Mouse (Mus musculus): ENCODE results near the gene Rmdn3. TPM values are rescaled to one million over a fixed set of nuclear protein-coding genes. Genes with fewer than 3 reads are reported as not detected.
A peak's percentile ranks its signal among the peaks of the same experiment; 100 is the strongest.

The Rmdn3 gene
- polyA plus RNA-seq, 1 experiment from 2014 or later = 75.7 TPM

DNA sequence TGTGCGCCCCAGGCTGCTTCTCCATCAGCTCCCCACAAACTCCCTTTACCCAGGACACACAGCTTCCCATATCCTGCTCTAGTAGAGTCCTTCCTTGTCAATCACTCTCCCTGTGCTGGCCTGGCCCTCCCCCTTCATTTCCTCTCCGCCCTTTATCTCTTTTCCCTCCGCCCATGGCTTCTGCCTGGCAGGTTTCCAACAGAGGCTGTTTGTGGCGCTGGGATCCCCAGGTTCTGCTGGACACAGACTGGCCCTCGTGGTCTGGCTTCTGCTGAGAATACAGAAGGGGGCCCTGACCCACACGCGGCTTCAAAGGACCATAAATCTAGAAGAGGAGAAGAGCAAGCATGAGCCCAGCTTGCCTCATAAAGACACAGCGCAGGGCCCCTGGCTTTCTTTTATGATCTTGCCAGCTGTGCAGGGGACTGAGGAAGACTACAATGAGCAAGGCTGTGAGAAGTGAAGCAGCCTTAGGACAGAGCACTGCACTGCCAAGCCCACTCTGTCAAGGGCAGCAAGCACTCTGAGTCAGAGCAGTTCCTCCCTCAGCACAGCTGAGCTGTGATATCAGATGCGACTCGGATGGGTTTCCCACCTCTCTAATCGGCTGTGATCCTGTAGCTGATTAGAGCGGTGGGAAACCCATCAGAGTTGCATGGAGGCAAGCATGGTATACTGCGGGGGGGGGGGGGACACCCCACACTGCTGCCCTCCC lies 16.2 kb upstream of the Rmdn3 start:
- H3K4me3 ChIP-seq (ENCODE audit: low read depth, low read length) = no peak overlapping the region
- H3K9me3 ChIP-seq (ENCODE audit: control insufficient read depth, low read length) = no peaks in the 10 kb centered on the region
- peaks cover 3% of the 10 kb centered on the region; the same call in 1 of the 2 replicates for H3K36me3 ChIP-seq (ENCODE audit: control insufficient read depth, insufficient read depth, low read length)
- WGBS = 11% methylated on average over 13 of the region's 13 CpGs
- H3K27me3 ChIP-seq (replicated peaks; ENCODE audit: control insufficient read depth, insufficient read depth, low read length) = peaks cover 2% of the 10 kb centered on the region
- H3K27ac ChIP-seq (ENCODE audit: low read depth, low read length) = peak overlapping the region; percentile 49; the same call in 1 of the 2 replicates
- H3K4me1 ChIP-seq (replicated peaks; ENCODE audit: control insufficient read depth, insufficient read depth, low read length) = peaks cover 28% of the 10 kb centered on the region
- ATAC-seq (replicated peaks; ENCODE audit: low FRiP score) (peak; percentile 70), DNase-seq (ENCODE audit: low spot score) (peak; percentile 69)
- no peak overlapping the region for H3K9ac ChIP-seq (ENCODE audit: low read depth, low read length)
- H3K4me2 ChIP-seq = peak overlapping the region; percentile 48

DNA sequence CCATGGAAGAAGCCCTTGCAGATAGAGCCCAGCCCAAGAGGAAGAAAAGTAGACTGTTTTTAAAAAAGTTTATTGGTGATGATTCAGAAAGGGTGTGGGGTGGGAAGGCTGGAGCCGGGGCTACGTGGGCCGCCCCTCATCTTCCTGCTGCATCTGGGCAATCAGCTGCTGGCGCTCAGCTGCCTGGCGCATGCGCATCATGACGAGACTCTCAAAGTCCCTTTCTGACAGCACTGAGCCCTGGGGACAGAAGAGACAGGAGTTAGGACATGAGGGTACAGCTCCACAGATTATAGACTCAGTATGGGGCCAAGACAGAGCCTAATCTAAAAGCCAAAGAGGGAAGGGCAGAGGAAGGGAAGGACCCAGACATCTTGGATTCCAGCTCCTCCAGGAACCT lies 15.6 kb upstream of the Rmdn3 start:
- ATAC-seq (replicated peaks; ENCODE audit: low FRiP score) = no peak

DNA sequence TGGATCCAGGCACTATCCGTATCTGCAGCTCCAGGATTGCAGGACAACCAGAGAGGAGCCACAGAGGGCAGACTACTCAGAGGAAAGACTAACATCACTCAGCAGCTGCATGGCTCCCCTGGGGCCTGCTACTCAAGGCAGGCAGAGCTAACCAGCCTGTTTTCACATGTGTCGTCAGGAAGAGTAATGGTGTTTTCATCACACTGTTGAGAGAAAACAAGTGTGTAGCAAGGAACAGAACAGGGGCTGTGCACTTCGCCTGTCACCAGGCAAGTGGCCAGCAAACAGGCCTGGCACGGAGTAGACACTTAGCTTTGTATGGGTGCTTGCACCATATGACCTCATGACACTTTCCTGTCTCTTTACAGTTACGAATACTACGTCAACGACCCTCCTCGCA lies 14.7 kb upstream of the Rmdn3 start:
- Histone ChIP-seq H3K4me2 (no peak overlapping the region), H3K9me3 (ENCODE audit: control insufficient read depth, low read length) (no peaks in the 10 kb centered on the region), H3K27ac (ENCODE audit: low read depth, low read length) (no peak overlapping the region), H3K27me3 (replicated peaks; ENCODE audit: control insufficient read depth, insufficient read depth, low read length) (peaks cover 15% of the 10 kb centered on the region), H3K4me1 (replicated peaks; ENCODE audit: control insufficient read depth, insufficient read depth, low read length) (peaks cover 35% of the 10 kb centered on the region), H3K4me3 (ENCODE audit: low read depth, low read length) (no peak overlapping the region), H3K9ac (ENCODE audit: low read depth, low read length) (no peak overlapping the region), H3K36me3 (ENCODE audit: control insufficient read depth, insufficient read depth, low read length) (peaks cover 3% of the 10 kb centered on the region; the same call in 1 of the 2 replicates)
- ATAC-seq (replicated peaks; ENCODE audit: low FRiP score) (no peak), DNase-seq (ENCODE audit: low spot score) (no peak)
- WGBS = 73% methylated on average over 8 of the region's 8 CpGs

More for the DNA sequence above, 15.6 kb upstream of the Rmdn3 start:
- DNase-seq (ENCODE audit: low spot score) = no peak
- Histone ChIP-seq H3K27ac (ENCODE audit: low read depth, low read length) (peak overlapping the region; percentile 49; the same call in 1 of the 2 replicates), H3K36me3 (ENCODE audit: control insufficient read depth, insufficient read depth, low read length) (peaks cover 3% of the 10 kb centered on the region; the same call in 1 of the 2 replicates), H3K4me1 (replicated peaks; ENCODE audit: control insufficient read depth, insufficient read depth, low read length) (peaks cover 28% of the 10 kb centered on the region), H3K27me3 (replicated peaks; ENCODE audit: control insufficient read depth, insufficient read depth, low read length) (peaks cover 8% of the 10 kb centered on the region), H3K4me2 (0 out of 2 replicates have a peak overlapping the region, but pooled peaks have one; percentile 17), H3K9ac (ENCODE audit: low read depth, low read length) (no peak overlapping the region), H3K9me3 (ENCODE audit: control insufficient read depth, low read length) (no peaks in the 10 kb centered on the region), H3K4me3 (ENCODE audit: low read depth, low read length) (no peak overlapping the region)
- 77% methylated on average over 7 of the region's 7 CpGs for WGBS

DNA sequence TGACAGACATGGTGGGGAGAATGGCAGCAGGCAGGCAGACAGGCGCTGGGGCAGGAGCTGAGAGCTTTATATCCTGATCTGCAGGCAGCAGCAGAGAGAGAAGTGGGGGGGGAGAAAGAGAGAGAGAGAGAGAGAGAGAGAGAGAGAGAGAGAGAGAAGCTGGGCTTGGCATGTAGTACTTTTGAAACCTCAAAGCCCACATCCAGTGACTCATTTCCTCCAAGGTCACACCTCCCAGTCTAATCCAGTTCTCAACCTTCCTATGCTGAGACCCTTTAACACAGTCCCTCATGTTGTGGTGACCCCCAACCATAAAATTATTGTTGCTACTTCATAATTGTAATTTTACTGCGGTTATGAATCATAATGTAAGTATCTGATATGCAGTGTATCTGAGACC lies 13.4 kb upstream of the Rmdn3 start:
- ATAC-seq (replicated peaks; ENCODE audit: low FRiP score) (no peak), DNase-seq (ENCODE audit: low spot score) (no peak)
- no peak overlapping the region for H3K27ac ChIP-seq (ENCODE audit: low read depth, low read length)
- peaks cover 35% of the 10 kb centered on the region for H3K4me1 ChIP-seq (replicated peaks; ENCODE audit: control insufficient read depth, insufficient read depth, low read length)
- H3K9me3 ChIP-seq (ENCODE audit: control insufficient read depth, low read length) = peaks cover 3% of the 10 kb centered on the region; the same call in 1 of the 2 replicates
- 78% methylated on average over 2 of the region's 2 CpGs for WGBS
- H3K4me2 ChIP-seq = no peak overlapping the region
- H3K4me3 ChIP-seq (ENCODE audit: low read depth, low read length) = no peak overlapping the region
- peaks cover 23% of the 10 kb centered on the region for H3K27me3 ChIP-seq (replicated peaks; ENCODE audit: control insufficient read depth, insufficient read depth, low read length)
- H3K36me3 ChIP-seq (ENCODE audit: control insufficient read depth, insufficient read depth, low read length) = peaks cover 3% of the 10 kb centered on the region; the same call in 1 of the 2 replicates
- no peak overlapping the region for H3K9ac ChIP-seq (ENCODE audit: low read depth, low read length)

DNA sequence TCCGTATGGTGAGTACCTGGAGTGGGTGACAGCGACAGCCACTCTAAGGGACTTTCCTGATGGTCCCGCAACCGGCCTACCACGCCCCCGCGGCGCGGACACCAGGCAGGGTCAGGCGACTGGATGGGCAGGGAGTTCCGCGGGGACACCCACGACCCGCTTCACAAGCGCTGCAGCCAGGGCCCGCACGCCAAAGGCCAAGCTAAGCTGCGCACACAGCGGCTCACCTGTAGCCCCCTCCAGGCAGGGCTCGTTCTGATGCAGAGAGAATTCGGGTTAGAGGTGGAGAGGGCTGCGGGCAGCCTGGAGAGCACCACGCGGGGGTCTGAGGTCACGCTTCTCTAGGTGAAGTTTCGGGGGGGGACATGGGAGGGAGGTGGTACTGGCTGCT lies 11.0 kb upstream of the Rmdn3 start:
- Histone ChIP-seq H3K27me3 (replicated peaks; ENCODE audit: control insufficient read depth, insufficient read depth, low read length) (peaks cover 25% of the 10 kb centered on the region), H3K4me1 (replicated peaks; ENCODE audit: control insufficient read depth, insufficient read depth, low read length) (peaks cover 21% of the 10 kb centered on the region), H3K9ac (ENCODE audit: low read depth, low read length) (peak overlapping the region; percentile 55), H3K36me3 (ENCODE audit: control insufficient read depth, insufficient read depth, low read length) (peaks cover 3% of the 10 kb centered on the region; the same call in 1 of the 2 replicates), H3K9me3 (ENCODE audit: control insufficient read depth, low read length) (peaks cover 3% of the 10 kb centered on the region; the same call in 1 of the 2 replicates), H3K27ac (ENCODE audit: low read depth, low read length) (no peak overlapping the region), H3K4me3 (ENCODE audit: low read depth, low read length) (peak overlapping the region; percentile 59), H3K4me2 (peak overlapping the region; percentile 97)
- DNase-seq (ENCODE audit: low spot score) (no peak), ATAC-seq (replicated peaks; ENCODE audit: low FRiP score) (peak; percentile 15)
- WGBS = 4% methylated on average over 26 of the region's 26 CpGs

DNA sequence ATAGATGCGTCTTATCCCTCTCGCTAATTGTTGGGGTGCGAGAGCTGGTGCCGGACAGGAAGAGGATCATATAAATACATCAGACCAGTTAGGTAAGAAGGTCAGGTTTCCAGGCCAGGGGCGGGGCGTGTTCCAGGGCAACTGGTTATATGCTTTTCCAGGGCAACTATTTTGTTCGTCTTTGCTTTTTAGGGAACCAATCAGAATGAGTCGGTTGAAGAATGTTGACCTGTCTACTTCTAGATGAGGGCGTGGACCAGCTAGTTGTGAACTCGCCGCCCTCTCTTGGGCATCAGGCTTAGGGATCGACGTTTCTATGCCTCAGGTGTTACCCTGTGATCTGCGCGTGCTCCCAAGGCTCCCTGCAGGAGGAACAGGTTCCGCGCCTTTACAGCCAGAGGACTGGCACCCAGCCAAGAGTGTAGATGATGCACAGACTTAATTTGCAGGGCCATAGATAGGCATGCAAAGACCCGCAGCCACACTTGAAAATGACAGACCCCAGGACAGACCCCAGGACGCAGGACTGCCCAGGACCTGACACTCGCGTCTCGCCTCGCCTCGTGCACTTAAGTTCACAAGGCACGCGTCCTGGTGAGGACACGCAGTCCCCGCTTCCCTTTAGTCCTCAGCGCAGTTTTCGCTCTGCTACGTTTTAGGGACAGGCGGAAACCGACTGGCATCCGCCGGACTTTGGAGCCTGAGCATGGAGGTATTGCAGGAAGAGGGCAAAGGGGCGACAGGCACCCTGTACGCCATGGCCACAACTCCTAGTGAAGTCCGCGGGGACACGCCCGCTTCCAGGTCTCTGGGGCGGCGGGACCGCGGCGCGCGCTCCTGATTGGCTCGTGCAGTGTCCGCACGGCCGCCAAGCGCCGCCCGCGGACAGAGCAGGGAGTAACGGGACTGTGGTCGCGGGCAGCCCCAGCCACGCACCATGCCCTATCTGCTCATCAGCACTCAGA lies 10.3 kb upstream of the Rmdn3 start, which contains the start of gene Gchfr:
Gchfr (plus strand) TSS at position 873 of the 965 bp plus-strand sequence.
- Histone ChIP-seq H3K4me2 (peak within 1 kb of the TSS; percentile 97), H3K36me3 (ENCODE audit: control insufficient read depth, insufficient read depth, low read length) (peaks cover 3% of the 10 kb centered on the region; the same call in 1 of the 2 replicates), H3K9ac (ENCODE audit: low read depth, low read length) (peak within 1 kb of the TSS; percentile 55), H3K27ac (ENCODE audit: low read depth, low read length) (no peak within 1 kb of the TSS), H3K4me3 (ENCODE audit: low read depth, low read length) (peak within 1 kb of the TSS; percentile 59), H3K4me1 (replicated peaks; ENCODE audit: control insufficient read depth, insufficient read depth, low read length) (peaks cover 16% of the 10 kb centered on the region), H3K9me3 (ENCODE audit: control insufficient read depth, low read length) (peaks cover 3% of the 10 kb centered on the region; the same call in 1 of the 2 replicates), H3K27me3 (replicated peaks; ENCODE audit: control insufficient read depth, insufficient read depth, low read length) (peaks cover 25% of the 10 kb centered on the region)
- under 1% methylated on average over 60 of the region's 60 CpGs for WGBS
- peak; percentile 80 for ATAC-seq (replicated peaks; ENCODE audit: low FRiP score)
- peak; percentile 75 for DNase-seq (ENCODE audit: low spot score)

DNA sequence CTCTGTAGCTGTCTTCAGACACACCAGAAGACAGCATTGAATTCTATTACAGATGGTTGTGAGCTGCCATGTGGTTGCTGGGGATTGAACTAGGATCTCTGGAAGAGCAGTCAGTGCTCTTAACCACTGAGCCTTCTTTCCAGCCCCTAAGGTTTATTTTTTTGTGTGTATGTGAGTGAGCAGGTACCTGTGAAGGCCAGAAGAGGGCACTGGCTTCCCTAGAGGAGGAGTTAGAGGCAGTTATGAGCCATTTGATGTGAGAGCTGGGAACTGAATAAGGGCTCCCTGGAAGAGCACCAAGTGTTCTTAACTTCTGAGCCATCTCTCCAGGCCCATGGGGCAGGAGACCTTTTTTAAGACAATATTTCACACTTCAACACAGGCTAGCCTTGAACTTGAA lies 8.6 kb upstream of the Rmdn3 start:
- Histone ChIP-seq H3K4me2 (no peak overlapping the region), H3K4me1 (replicated peaks; ENCODE audit: control insufficient read depth, insufficient read depth, low read length) (peaks cover 13% of the 10 kb centered on the region), H3K27ac (ENCODE audit: low read depth, low read length) (no peak overlapping the region), H3K36me3 (ENCODE audit: control insufficient read depth, insufficient read depth, low read length) (no peaks in the 10 kb centered on the region), H3K4me3 (ENCODE audit: low read depth, low read length) (no peak overlapping the region), H3K9ac (ENCODE audit: low read depth, low read length) (no peak overlapping the region), H3K27me3 (replicated peaks; ENCODE audit: control insufficient read depth, insufficient read depth, low read length) (peaks cover 25% of the 10 kb centered on the region), H3K9me3 (ENCODE audit: control insufficient read depth, low read length) (peaks cover 3% of the 10 kb centered on the region; the same call in 1 of the 2 replicates)
- DNase-seq (ENCODE audit: low spot score) (no peak), ATAC-seq (replicated peaks; ENCODE audit: low FRiP score) (no peak)

DNA sequence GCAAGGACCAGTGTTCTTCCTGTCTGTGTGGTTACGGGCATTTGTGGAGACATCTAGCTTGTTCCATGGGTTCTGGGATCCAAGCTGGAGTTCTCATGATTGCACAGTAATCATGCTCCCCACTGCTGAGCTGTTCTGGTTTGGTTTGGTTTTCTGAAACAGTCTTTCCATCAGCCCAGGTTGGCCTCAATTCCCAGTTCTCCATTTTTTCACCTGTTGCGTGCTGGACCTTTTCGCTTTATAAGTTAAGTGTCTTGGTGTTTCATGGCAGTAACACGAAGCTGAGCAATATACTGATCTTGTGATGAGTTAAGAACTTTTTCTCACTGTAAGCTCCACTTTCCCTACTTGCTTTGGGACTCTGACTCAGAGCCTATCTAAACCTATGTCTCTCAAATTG lies 7.2 kb upstream of the Rmdn3 start:
- Histone ChIP-seq H3K4me2 (no peak overlapping the region), H3K27ac (ENCODE audit: low read depth, low read length) (no peak overlapping the region), H3K27me3 (replicated peaks; ENCODE audit: control insufficient read depth, insufficient read depth, low read length) (peaks cover 25% of the 10 kb centered on the region), H3K9me3 (ENCODE audit: control insufficient read depth, low read length) (peaks cover 3% of the 10 kb centered on the region; the same call in 1 of the 2 replicates), H3K9ac (ENCODE audit: low read depth, low read length) (no peak overlapping the region), H3K4me1 (replicated peaks; ENCODE audit: control insufficient read depth, insufficient read depth, low read length) (peaks cover 13% of the 10 kb centered on the region), H3K4me3 (ENCODE audit: low read depth, low read length) (no peak overlapping the region), H3K36me3 (ENCODE audit: control insufficient read depth, insufficient read depth, low read length) (no peaks in the 10 kb centered on the region)
- ATAC-seq (replicated peaks; ENCODE audit: low FRiP score) (no peak), DNase-seq (ENCODE audit: low spot score) (no peak)
- WGBS = 85% methylated on average over 4 of the region's 4 CpGs

Measured in liver, embryonic 11.5 days (tissue).